Mouse (Mus musculus) cortical plate, adult 2 months (tissue): ENCODE measurements at regions not wholly inside any gene's neighbourhood (a gene's known extent, or its start where the extent isn't known, plus 50 kb on each side); places are given as distances from the start of the nearest gene placed in this dataset.

Experiments used
- CTCF ChIP-seq: fragments of 200-500 bp; IDR thresholded peaks from 2 replicates; pipeline ENCODE4 v1.5.1; 2011; ENCODE audit warnings: mild to moderate bottlenecking, control low read depth, low read length; ENCODE audit not compliant: insufficient read depth; ENCODE audit errors: extremely low read depth
- POLR2A ChIP-seq: fragments of 200-500 bp; IDR thresholded peaks from 2 replicates; pipeline ENCODE4 v1.6.1; 2011; ENCODE audit warnings: mild to moderate bottlenecking, low read length, control low read depth; ENCODE audit not compliant: insufficient read depth; ENCODE audit errors: extremely low read depth

DNA sequence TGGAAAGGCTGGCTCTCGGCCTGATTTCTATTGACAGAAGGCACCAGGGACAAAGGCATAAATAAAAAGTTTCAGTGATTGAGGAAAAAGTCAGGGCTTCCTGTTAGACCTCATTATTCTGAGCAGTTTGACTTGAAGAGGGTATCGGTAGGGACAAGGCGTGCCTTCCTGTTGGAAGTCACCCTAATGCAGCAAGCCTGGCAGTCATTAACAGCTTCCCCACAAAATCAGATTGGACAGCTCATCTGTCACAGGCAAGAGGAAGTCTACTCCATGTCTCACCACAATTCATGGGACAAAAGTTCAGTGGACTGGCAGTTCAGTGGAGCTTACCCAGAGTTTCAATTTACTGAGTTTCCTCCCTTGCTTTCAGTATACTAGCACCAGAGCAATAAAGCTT is 715.5 kb downstream of the Fam181b start:
- TF ChIP-seq POLR2A, result no peak
- TF ChIP-seq CTCF, result no peak
